Mouse (Mus musculus) small intestine, adult 2 months (tissue): Measurements from ENCODE around the gene Gm49333. TPM values are rescaled to one million over a fixed set of nuclear protein-coding genes. Genes with fewer than 3 reads are reported as not detected.
A peak's percentile ranks its signal among the peaks of the same experiment; 100 is the strongest.

Experiments
- H3K27ac ChIP-seq: fragments of 200-500 bp; 2 replicates; pipeline ENCODE4 v1.5.1; 2012; ENCODE audit warnings: low read depth, low read length, control low read depth, inconsistent platforms; ENCODE audit not compliant: insufficient read depth
- H3K27me3 ChIP-seq: fragments of 200-500 bp; 2 replicates; pipeline ENCODE4 v1.6.1; 2012; ENCODE audit warnings: mild to moderate bottlenecking, moderate library complexity, low read length, inconsistent platforms; ENCODE audit not compliant: control insufficient read depth, insufficient read depth
- H3K36me3 ChIP-seq: fragments of 200-500 bp; 2 replicates; pipeline ENCODE4 v1.6.1; 2012; ENCODE audit warnings: mild to moderate bottlenecking, low read length, control low read depth, inconsistent platforms; ENCODE audit not compliant: control insufficient read depth, insufficient read depth
- H3K4me1 ChIP-seq: fragments of 200-500 bp; 2 replicates; pipeline ENCODE4 v1.6.1; 2012; ENCODE audit warnings: low read length, inconsistent platforms, mixed read lengths; ENCODE audit not compliant: control insufficient read depth, insufficient read depth, insufficient read length
- H3K4me3 ChIP-seq: fragments of 200-500 bp; 2 replicates; pipeline ENCODE4 v1.5.1; 2012; ENCODE audit warnings: low read depth, mild to moderate bottlenecking, control low read depth, inconsistent platforms, low read length, moderate library complexity
- CTCF ChIP-seq: fragments of 200-500 bp; IDR thresholded peaks from 2 replicates; pipeline ENCODE4 v1.5.1; 2012; ENCODE audit warnings: low read depth, mild to moderate bottlenecking, control low read depth, inconsistent platforms, low read length, moderate library complexity, mixed read lengths; ENCODE audit not compliant: insufficient replicate concordance, insufficient read length; ENCODE audit errors: extremely low read depth
- POLR2A ChIP-seq: fragments of 200-500 bp; IDR thresholded peaks from 2 replicates; pipeline ENCODE4 v1.6.1; 2012; ENCODE audit warnings: low read depth, mild to moderate bottlenecking, control low read depth, inconsistent platforms, low read length, moderate library complexity
- WGBS: fragments of 180-500 bp; shearing (Covaris S2); methylation state at CpG from one replicate; pipeline ENCODE4 v1.1.7; 2018; 5-methylcytosine and 5-hydroxymethylcytosine counted together
- polyA plus RNA-seq: library from polyadenylated mRNA; depleted of rRNA; stranded (reverse); fragments of >200 nt; gene quantifications from 2 replicates; pipeline ENCODE4 v1.2.3, GENCODE M21; 2012; rRNA removed

Gene Gm49333
- polyA plus RNA-seq, 1 experiment, result 0.08 TPM

DNA sequence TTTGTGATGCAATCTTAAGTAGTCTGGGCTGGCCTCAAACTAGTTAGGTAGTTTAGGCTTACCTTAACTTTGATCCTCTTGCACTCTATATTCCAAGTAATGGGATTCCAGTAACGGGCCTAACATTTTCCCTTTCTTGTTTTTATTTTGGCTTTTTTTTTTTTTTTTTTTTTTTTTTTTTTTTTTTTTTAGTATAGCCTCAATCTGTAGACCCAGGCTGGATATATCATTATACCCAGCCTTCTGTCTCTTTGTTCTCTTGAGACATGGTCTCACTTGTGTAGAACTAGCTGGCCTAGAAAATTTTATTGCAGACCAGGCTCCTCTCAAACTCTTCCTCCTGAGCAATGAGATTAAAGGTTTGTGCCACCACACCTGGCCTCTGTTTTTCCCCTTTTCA lies 80.2 kb downstream of the Gm49333 start:
- Histone ChIP-seq H3K4me3 (no peak overlapping the region), H3K36me3 (peaks cover 50% of the 10 kb centered on the region), H3K27me3 (peaks cover 17% of the 10 kb centered on the region), H3K4me1 (peaks cover 8% of the 10 kb centered on the region), H3K27ac (no peak overlapping the region)
- no peak for TF ChIP-seq CTCF
- no peak for TF ChIP-seq POLR2A
- WGBS, result 73% methylated on average over 1 of the region's 1 CpGs

GRCm38 (mm10) chr16:20692241-20692965 lies 81.0 kb downstream of the Gm49333 start:
- no peak overlapping the region for H3K4me3 ChIP-seq
- H3K36me3 ChIP-seq, result peaks cover 42% of the 10 kb centered on the region
- TF ChIP-seq CTCF (no peak), POLR2A (no peak)
- WGBS, result 71% methylated on average over 16 of the region's 16 CpGs
- peaks cover 17% of the 10 kb centered on the region for H3K27me3 ChIP-seq
- H3K27ac ChIP-seq, result no peak overlapping the region
- H3K4me1 ChIP-seq, result peaks cover 8% of the 10 kb centered on the region

DNA sequence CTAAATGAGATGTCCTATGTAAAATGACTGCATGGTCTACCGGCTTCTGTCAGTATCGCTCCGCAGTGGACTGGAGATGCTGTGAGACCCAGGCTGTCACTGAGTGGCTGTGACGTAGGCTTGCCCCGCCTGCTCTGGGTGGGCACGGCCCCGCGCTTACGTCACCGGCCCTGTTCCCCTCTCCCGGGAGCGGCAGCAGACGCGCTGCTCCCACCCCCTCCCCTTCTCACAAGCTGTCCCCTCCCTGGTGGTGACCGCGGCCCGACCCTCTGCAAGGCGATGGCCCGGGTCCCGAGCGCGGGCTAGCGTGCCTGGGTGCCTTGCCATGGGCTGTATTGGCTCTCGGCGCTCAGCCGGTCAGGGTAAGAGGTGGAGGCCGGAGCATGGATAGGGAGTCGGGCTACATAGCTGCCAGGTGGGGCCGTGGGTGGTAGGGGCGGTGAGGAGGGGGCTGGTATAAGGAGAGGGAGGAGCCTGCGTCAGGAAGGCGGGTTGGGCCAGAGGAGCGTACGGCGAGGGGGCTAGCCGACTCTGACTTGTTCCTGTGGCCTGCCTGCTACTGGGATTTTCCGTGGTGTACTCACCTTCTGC lies 81.8 kb downstream of the Gm49333 start, which contains the start of gene Fam131a:
Fam131a (plus strand) TSS at position 131 of the 591 bp plus-strand sequence.
- no peak; the same call in 1 of the 2 replicates for TF ChIP-seq POLR2A
- TF ChIP-seq CTCF, result no peak
- Histone ChIP-seq H3K4me1 (peaks cover 8% of the 10 kb centered on the region), H3K27ac (0 out of 2 replicates have a peak within 1 kb of the TSS, but pooled peaks have one; percentile 21), H3K4me3 (peak within 1 kb of the TSS; percentile 60), H3K27me3 (peaks cover 17% of the 10 kb centered on the region), H3K36me3 (peaks cover 36% of the 10 kb centered on the region)
- under 1% methylated on average over 37 of the region's 37 CpGs for WGBS

- TF ChIP-seq POLR2A, result no peak
- TF ChIP-seq CTCF, result no peak
- Histone ChIP-seq H3K4me1 (peaks cover 8% of the 10 kb centered on the region), H3K36me3 (peaks cover 20% of the 10 kb centered on the region), H3K27ac (0 out of 2 replicates have a peak overlapping the region, but pooled peaks have one; percentile 14), H3K4me3 (no peak overlapping the region), H3K27me3 (peaks cover 17% of the 10 kb centered on the region)
- WGBS, result 67% methylated on average over 8 of the region's 8 CpGs
These were observed 83.4 kb downstream of the Gm49333 start for GRCm38 (mm10) chr16:20694781-20695180.

Other genes with a start within 250 kb of the Gm49333 start
- 17.7 and 19.1 TPM in 2 replicates for gene Abcc5, start 185.2 kb upstream of the Gm49333 start, polyA plus RNA-seq
- 11.7 and 16.1 TPM in 2 replicates for gene Eif2b5, start 112.8 kb upstream of the Gm49333 start, polyA plus RNA-seq
- 33.8 and 52.4 TPM in 2 replicates for gene Dvl3, start 94.6 kb upstream of the Gm49333 start, polyA plus RNA-seq
- gene Ap2m1, start 76.1 kb upstream of the Gm49333 start, polyA plus RNA-seq, result 177 and 508 TPM in 2 replicates
- 10.0 and 15.0 TPM in 2 replicates for gene Abcf3, start 63.0 kb upstream of the Gm49333 start, polyA plus RNA-seq
- gene Vwa5b2, start 22.1 kb upstream of the Gm49333 start, polyA plus RNA-seq, result 4.6 and 6.8 TPM in 2 replicates
- gene Eef1akmt4, start within 50 bp of the Gm49333 start, polyA plus RNA-seq, result 6.6 and 7.2 TPM in 2 replicates
- 16.8 and 18.6 TPM in 2 replicates for gene Alg3, start 125 bp downstream of the Gm49333 start, polyA plus RNA-seq
- gene Camk2n2, start 9.7 kb downstream of the Gm49333 start, polyA plus RNA-seq, result 3.1 and 6.7 TPM in 2 replicates
- gene Ece2, start 18.2 kb downstream of the Gm49333 start, polyA plus RNA-seq, result 0.19 and 0.42 TPM in 2 replicates
- 24.5 and 45.0 TPM in 2 replicates for gene Psmd2, start 40.0 kb downstream of the Gm49333 start, polyA plus RNA-seq
- 213 and 340 TPM in 2 replicates for gene Eif4g1, start 56.7 kb downstream of the Gm49333 start, polyA plus RNA-seq
- gene Fam131a, start 81.6 kb downstream of the Gm49333 start, polyA plus RNA-seq, result 2.5 and 3.9 TPM in 2 replicates
- 4.3 and 10.6 TPM in 2 replicates for gene Polr2h, start 106.1 kb downstream of the Gm49333 start, polyA plus RNA-seq
- gene Clcn2, start 106.1 kb downstream of the Gm49333 start, polyA plus RNA-seq, result 102 and 218 TPM in 2 replicates
- 2.2 and 3.3 TPM in 2 replicates for gene Chrd, start 121.5 kb downstream of the Gm49333 start, polyA plus RNA-seq
- gene Thpo, start 122.9 kb downstream of the Gm49333 start, polyA plus RNA-seq, result 2.0 and 4.0 TPM in 2 replicates